ENCODE assay signal across 8 mouse cellular contexts in genomic region chr3:27982436-27983017, GRCm38 (mm10). TPM values are rescaled to one million over a fixed set of nuclear protein-coding genes. Genes with fewer than 3 reads are reported as not detected.
DNase-seq lines count a peak whose midpoint lies in the region; ATAC-seq and TF ChIP-seq lines count a peak whose summit lies in the region.

No protein-coding gene starts in this region.

- no peaks in the 10 kb centered on the region for H3K27me3 ChIP-seq in forebrain, embryonic 10.5 days (ENCODE audit: poor library complexity, severe bottlenecking)
- H3K27me3 ChIP-seq in heart, embryonic 11.5 days (ENCODE audit: control insufficient read depth, insufficient read depth, low read length) = no peaks in the 10 kb centered on the region
- no peaks in the 10 kb centered on the region for H3K27me3 ChIP-seq in liver, postnatal 0 days (ENCODE audit: insufficient read depth, low read length)

- H3K36me3 ChIP-seq in forebrain, embryonic 10.5 days (replicated peaks) = no peaks in the 10 kb centered on the region
- no peaks in the 10 kb centered on the region for H3K36me3 ChIP-seq in heart, embryonic 11.5 days (ENCODE audit: control insufficient read depth, insufficient read depth, low read length)
- 0 out of 2 replicates have a peak, but pooled peaks cover 6% of the 10 kb centered on the region for H3K36me3 ChIP-seq in liver, postnatal 0 days (replicated peaks; ENCODE audit: insufficient read depth, low read length)

- peaks cover 24% of the 10 kb centered on the region for H3K4me1 ChIP-seq in forebrain, embryonic 10.5 days
- peaks cover 3% of the 10 kb centered on the region; the same call in 1 of the 2 replicates for H3K4me1 ChIP-seq in heart, embryonic 11.5 days (ENCODE audit: control insufficient read depth, insufficient read depth, low read length)
- H3K4me1 ChIP-seq in liver, postnatal 0 days (ENCODE audit: insufficient read depth) = peaks cover 3% of the 10 kb centered on the region; the same call in 1 of the 2 replicates

- no peak overlapping the region for H3K4me2 ChIP-seq in heart, embryonic 11.5 days
- no peak overlapping the region for H3K4me2 ChIP-seq in liver, postnatal 0 days (ENCODE audit: low read depth, low read length)

- no peaks in the 10 kb centered on the region for H3K9me3 ChIP-seq in forebrain, embryonic 10.5 days
- no peaks in the 10 kb centered on the region for H3K9me3 ChIP-seq in heart, embryonic 11.5 days (replicated peaks; ENCODE audit: control insufficient read depth, low read length)
- H3K9me3 ChIP-seq in liver, postnatal 0 days (ENCODE audit: low read length) = no peaks in the 10 kb centered on the region

- no peak overlapping the region for H3K4me3 ChIP-seq in forebrain, embryonic 10.5 days
- no peak overlapping the region for H3K4me3 ChIP-seq in heart, embryonic 11.5 days (ENCODE audit: low read depth, low read length)
- no peak overlapping the region for H3K4me3 ChIP-seq in liver, postnatal 0 days (ENCODE audit: low read depth, low read length)

- TF ChIP-seq CTCF in liver, postnatal 0 days (IDR thresholded peaks at IDR 0.05; ENCODE audit: low read depth) = peak; percentile 71

- TF ChIP-seq EP300 in liver, postnatal 0 days (IDR thresholded peaks at IDR 0.05; ENCODE audit: low read depth) = no peak

- DNase-seq in 416B (ENCODE audit: low read depth) = peak; percentile 74
- DNase-seq in adrenal gland, postnatal 25 days = peak; percentile 56
- DNase-seq in forebrain, embryonic 10.5 days (ENCODE audit: extremely low spot score, low spot score) = peak; percentile 52
- peak; percentile 81 to 91 for DNase-seq in kidney, postnatal 25 days
- peak; percentile 54 for DNase-seq in liver, postnatal 0 days
- peak; percentile 62 for DNase-seq in ovary, postnatal 14 days (ENCODE audit: low spot score)
- DNase-seq in yolk sac, embryonic 10.5 days (ENCODE audit: low spot score) = peak; percentile 74

- H3K9ac ChIP-seq in heart, embryonic 11.5 days (ENCODE audit: low read depth, low read length) = no peak overlapping the region
- no peak overlapping the region for H3K9ac ChIP-seq in liver, postnatal 0 days (replicated peaks)

- no peak overlapping the region for H3K27ac ChIP-seq in forebrain, embryonic 10.5 days
- H3K27ac ChIP-seq in heart, embryonic 11.5 days (ENCODE audit: low read depth, low read length) = no peak overlapping the region
- no peak overlapping the region for H3K27ac ChIP-seq in liver, postnatal 0 days (ENCODE audit: low read depth)

- WGBS in forebrain, embryonic 10.5 days = 47% methylated on average over 7 of the region's 7 CpGs
- 37% methylated on average over 7 of the region's 7 CpGs for WGBS in heart, embryonic 11.5 days (ENCODE audit: insufficient replicate concordance)
- WGBS in liver, postnatal 0 days (ENCODE audit: insufficient replicate concordance) = 40% methylated on average over 7 of the region's 7 CpGs

- ATAC-seq in heart, embryonic 11.5 days (replicated peaks; ENCODE audit: insufficient number of reproducible peaks, low FRiP score, low TSS enrichment) = 0 out of 2 replicates have a peak, but pooled peaks have one; percentile 31
- ATAC-seq in liver, postnatal 0 days = peak; percentile 48

RNA-seq across cellular contexts. Expression of gene Pld1, which starts 44.0 kb away (rescaled TPM):
- 5.0 and 7.6 TPM in 2 replicates for total RNA-seq in adrenal gland, postnatal 25 days (2021)
- polyA plus RNA-seq in forebrain, embryonic 10.5 days (2016; fragmentation: Nextera tagmentation; extraction: Ambion mirVana) = 1.7 and 1.8 TPM in 2 replicates
- 5.9 TPM in 2 replicates for polyA plus RNA-seq in heart, embryonic 11.5 days (2014; fragmentation: Nextera tagmentation; extraction: Ambion mirVana)
- polyA plus RNA-seq in liver, postnatal 0 days (2015; fragmentation: Nextera tagmentation; extraction: Ambion mirVana) = 4.9 and 5.1 TPM in 2 replicates
